Mouse (Mus musculus) hindbrain, postnatal 0 days (tissue): ENCODE data around the gene Oxtr. TPM values are rescaled to one million over a fixed set of nuclear protein-coding genes. Genes with fewer than 3 reads are reported as not detected.

ENCODE experiments used
- ATAC-seq: fragments of 200-750 bp; cut with Nextera tagmentation; 2 replicates; pipeline ENCODE4 v1.8.0; 2017; ENCODE audit warnings: mild to moderate bottlenecking, moderate TSS enrichment, moderate library complexity
- DNase-seq: peaks from one replicate; pipeline ENCODE4 v3.0.0-alpha.2; 2015; ENCODE audit warnings: low spot score
- H3K27ac ChIP-seq: fragments of 300-500 bp; sonication (generic); 2 replicates; pipeline ENCODE4 v1.5.1; 2014; ENCODE audit warnings: mild to moderate bottlenecking
- H3K27me3 ChIP-seq: fragments of 300-500 bp; sonication (generic); 2 replicates; pipeline ENCODE4 v1.6.1; 2014; ENCODE audit warnings: low read length, mixed read lengths; ENCODE audit not compliant: insufficient read depth
- H3K36me3 ChIP-seq: fragments of 300-500 bp; sonication (generic); 2 replicates; pipeline ENCODE4 v1.6.1; 2014; ENCODE audit warnings: low read length, mixed read lengths; ENCODE audit not compliant: insufficient read depth
- H3K4me1 ChIP-seq: fragments of 300-500 bp; sonication (generic); 2 replicates; pipeline ENCODE4 v1.6.1; 2014; ENCODE audit warnings: antibody characterized with exemption, low read length, mixed read lengths; ENCODE audit not compliant: insufficient read depth
- H3K4me2 ChIP-seq: fragments of 300-500 bp; sonication (generic); 2 replicates; pipeline ENCODE4 v1.6.1; 2014; ENCODE audit warnings: low read depth, mild to moderate bottlenecking, low read length, moderate library complexity, mixed read lengths
- H3K4me3 ChIP-seq: fragments of 300-500 bp; sonication (generic); 2 replicates; pipeline ENCODE4 v1.5.1; 2014; ENCODE audit warnings: low read length
- H3K9ac ChIP-seq: fragments of 300-500 bp; sonication (generic); replicated peaks from 2 replicates; pipeline ENCODE4 v1.6.1; 2014; ENCODE audit warnings: mild to moderate bottlenecking, low read length, moderate library complexity, mixed read lengths
- H3K9me3 ChIP-seq: fragments of 300-500 bp; sonication (generic); 2 replicates; pipeline ENCODE4 v1.6.1; 2016; ENCODE audit warnings: low read length, mixed read lengths
- CTCF ChIP-seq: IDR thresholded peaks from 2 replicates; pipeline ENCODE4 v1.5.1; 2016; ENCODE audit warnings: antibody characterized with exemption, control low read depth, low read depth
- WGBS: fragments of 180-500 bp; shearing (Covaris S2); extraction: QIAGEN DNeasy Blood & Tissue Kit; methylation state at CpG from one replicate; pipeline ENCODE4 v1.1.7; 2014; 5-methylcytosine and 5-hydroxymethylcytosine counted together
- polyA plus RNA-seq: library from polyadenylated mRNA; unstranded; fragments of >200 nt; fragmentation: Nextera tagmentation; extraction: Ambion mirVana; gene quantifications from 2 replicates; pipeline ENCODE4 v1.2.1, GENCODE M21; 2015
- total RNA-seq: library from RNA; depleted of rRNA; stranded (reverse); fragments of >200 nt; gene quantifications from 2 replicates; pipeline ENCODE4 v1.2.3, GENCODE M21; 2014

The Oxtr gene
- total and polyA plus RNA-seq, 2 experiments from 2014 or later: 2.7 to 5.2 TPM

GRCm38 (mm10) chr6:112466001-112466400, 23.7 kb downstream of the Oxtr start:
- Histone ChIP-seq H3K9me3 (no peaks in the 10 kb centered on the region), H3K4me3 (no peak overlapping the region), H3K27me3 (no peaks in the 10 kb centered on the region), H3K36me3 (no peaks in the 10 kb centered on the region), H3K9ac (no peak overlapping the region), H3K4me2 (no peak overlapping the region), H3K4me1 (no peaks in the 10 kb centered on the region), H3K27ac (no peak overlapping the region)
- DNase-seq: no peak
- no peak for TF ChIP-seq CTCF
- no peak for ATAC-seq

- TF ChIP-seq CTCF: no peak
- H3K27me3 ChIP-seq: no peaks in the 10 kb centered on the region
- H3K9me3 ChIP-seq: no peaks in the 10 kb centered on the region
- H3K27ac ChIP-seq: no peak overlapping the region
- WGBS: 83% methylated on average over 3 of the region's 3 CpGs
- H3K4me3 ChIP-seq: no peak overlapping the region
- H3K4me1 ChIP-seq: no peaks in the 10 kb centered on the region
- DNase-seq (no peak), ATAC-seq (no peak)
- H3K9ac ChIP-seq: no peak overlapping the region
- H3K4me2 ChIP-seq: no peak overlapping the region
- H3K36me3 ChIP-seq: no peaks in the 10 kb centered on the region
Observed at GRCm38 (mm10) chr6:112465441-112465840, 24.3 kb downstream of the Oxtr start.

GRCm38 (mm10) chr6:112463331-112463730, 26.4 kb downstream of the Oxtr start:
- no peaks in the 10 kb centered on the region for H3K36me3 ChIP-seq
- H3K4me2 ChIP-seq: no peak overlapping the region
- no peak overlapping the region for H3K9ac ChIP-seq
- TF ChIP-seq CTCF: no peak
- 85% methylated on average over 6 of the region's 6 CpGs for WGBS
- no peaks in the 10 kb centered on the region for H3K27me3 ChIP-seq
- H3K9me3 ChIP-seq: no peaks in the 10 kb centered on the region
- ATAC-seq (no peak), DNase-seq (no peak)
- no peak overlapping the region for H3K4me3 ChIP-seq
- H3K27ac ChIP-seq: no peak overlapping the region
- no peaks in the 10 kb centered on the region for H3K4me1 ChIP-seq

GRCm38 (mm10) chr6:112461459-112461858, 28.3 kb downstream of the Oxtr start:
- 83% methylated on average over 5 of the region's 5 CpGs for WGBS

GRCm38 (mm10) chr6:112459341-112459749, 30.4 kb downstream of the Oxtr start, which contains the start of gene Cav3:
Gene Cav3, plus strand, starts transcription at chr6:112459505.
- Histone ChIP-seq H3K4me2 (no peak within 1 kb of the TSS), H3K4me3 (no peak within 1 kb of the TSS), H3K9me3 (no peaks in the 10 kb centered on the region), H3K9ac (no peak within 1 kb of the TSS), H3K27ac (no peak within 1 kb of the TSS), H3K4me1 (no peaks in the 10 kb centered on the region), H3K27me3 (no peaks in the 10 kb centered on the region), H3K36me3 (no peaks in the 10 kb centered on the region)
- peak; percentile 81 for ATAC-seq
- DNase-seq: peak; percentile 61
- 56% methylated on average over 12 of the region's 12 CpGs for WGBS
- TF ChIP-seq CTCF: no peak

More at GRCm38 (mm10) chr6:112461459-112461858, 28.3 kb downstream of the Oxtr start:
- no peak overlapping the region for H3K27ac ChIP-seq
- ATAC-seq: no peak
- TF ChIP-seq CTCF: no peak
- no peaks in the 10 kb centered on the region for H3K4me1 ChIP-seq
- no peaks in the 10 kb centered on the region for H3K9me3 ChIP-seq
- H3K36me3 ChIP-seq: no peaks in the 10 kb centered on the region
- no peak overlapping the region for H3K9ac ChIP-seq
- no peak overlapping the region for H3K4me3 ChIP-seq
- no peak for DNase-seq
- no peaks in the 10 kb centered on the region for H3K27me3 ChIP-seq
- no peak overlapping the region for H3K4me2 ChIP-seq

- no peak overlapping the region for H3K9ac ChIP-seq
- no peak for ATAC-seq
- TF ChIP-seq CTCF: no peak
Observed at GRCm38 (mm10) chr6:112445675-112446074, 44.1 kb downstream of the Oxtr start.

GRCm38 (mm10) chr6:112426018-112426732, 63.6 kb downstream of the Oxtr start:
- DNase-seq (no peak), ATAC-seq (no peak)
- no peak overlapping the region for H3K9ac ChIP-seq
- H3K4me3 ChIP-seq: no peak overlapping the region
- H3K4me2 ChIP-seq: no peak overlapping the region
- no peaks in the 10 kb centered on the region for H3K4me1 ChIP-seq
- WGBS: 61% methylated on average over 6 of the region's 6 CpGs
- H3K27me3 ChIP-seq: no peaks in the 10 kb centered on the region
- no peak overlapping the region for H3K27ac ChIP-seq
- 0 out of 2 replicates have a peak, but pooled peaks cover 3% of the 10 kb centered on the region for H3K9me3 ChIP-seq
- no peak for TF ChIP-seq CTCF
- no peaks in the 10 kb centered on the region for H3K36me3 ChIP-seq

More at GRCm38 (mm10) chr6:112445675-112446074, 44.1 kb downstream of the Oxtr start:
- Histone ChIP-seq H3K27me3 (no peaks in the 10 kb centered on the region), H3K4me1 (no peaks in the 10 kb centered on the region), H3K4me3 (no peak overlapping the region), H3K27ac (no peak overlapping the region), H3K4me2 (no peak overlapping the region), H3K9me3 (no peaks in the 10 kb centered on the region), H3K36me3 (no peaks in the 10 kb centered on the region)
- DNase-seq: no peak
- WGBS: 93% methylated on average over 3 of the region's 3 CpGs
